Mouse (Mus musculus): ENCODE measurements around the gene Agap1.

The Agap1 gene

GRCm38 (mm10) chr1:89943202-89943601, 488.6 kb downstream of the Agap1 start:
- in situ Hi-C loops (cut with MboI; ENCODE audit: low sequenced_read_pairs): no loop called here

Data from CH12F3 (cell line).